Mouse (Mus musculus): ENCODE measurements around the gene Pla2g1b. TPM values are rescaled to one million over a fixed set of nuclear protein-coding genes. Genes with fewer than 3 reads are reported as not detected.

Gene Pla2g1b
- total RNA-seq, 2 experiments from 2014 or later: not detected

DNA sequence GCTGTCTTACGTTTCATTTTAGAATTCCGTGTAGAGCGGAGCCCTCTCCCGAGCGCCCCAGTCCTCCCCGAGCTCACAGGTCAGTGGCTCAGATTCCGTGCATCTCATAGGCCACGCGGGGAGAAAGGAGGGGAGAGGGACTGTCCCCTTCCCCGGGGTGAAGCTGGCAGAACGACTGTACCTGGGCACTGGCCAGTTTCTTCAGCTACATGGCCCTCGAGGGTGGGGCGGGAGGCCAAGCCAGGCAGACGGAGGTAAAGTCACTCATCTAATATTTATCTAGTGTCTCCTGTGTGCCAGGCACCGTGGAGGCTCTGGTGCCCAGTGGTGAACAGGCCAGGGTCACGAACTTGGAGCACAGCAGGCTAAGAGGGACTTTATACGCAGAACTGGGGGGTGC is 19.0 kb upstream of the Pla2g1b start:
- DNase-seq: no peak

DNA sequence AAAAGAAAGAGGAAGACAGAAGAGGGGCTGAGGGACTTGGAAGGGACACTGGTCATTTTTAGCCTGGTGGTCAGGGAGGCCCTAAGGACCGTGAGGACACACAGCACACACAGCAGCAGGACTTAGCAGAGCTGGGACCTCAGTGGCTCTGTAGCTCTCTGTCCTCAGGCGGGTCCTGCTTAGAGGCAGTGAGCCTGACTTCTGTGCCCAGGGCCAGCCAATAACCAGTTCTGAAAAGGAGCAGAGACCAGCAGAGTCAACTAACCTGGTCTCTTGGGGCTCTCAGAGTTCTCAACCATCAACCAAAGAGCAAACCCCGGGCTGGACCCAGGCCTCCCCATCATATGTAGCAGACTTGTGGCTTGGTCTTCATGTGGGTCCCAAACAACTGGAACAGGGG is 16.8 kb upstream of the Pla2g1b start:
- no peak for DNase-seq

DNA sequence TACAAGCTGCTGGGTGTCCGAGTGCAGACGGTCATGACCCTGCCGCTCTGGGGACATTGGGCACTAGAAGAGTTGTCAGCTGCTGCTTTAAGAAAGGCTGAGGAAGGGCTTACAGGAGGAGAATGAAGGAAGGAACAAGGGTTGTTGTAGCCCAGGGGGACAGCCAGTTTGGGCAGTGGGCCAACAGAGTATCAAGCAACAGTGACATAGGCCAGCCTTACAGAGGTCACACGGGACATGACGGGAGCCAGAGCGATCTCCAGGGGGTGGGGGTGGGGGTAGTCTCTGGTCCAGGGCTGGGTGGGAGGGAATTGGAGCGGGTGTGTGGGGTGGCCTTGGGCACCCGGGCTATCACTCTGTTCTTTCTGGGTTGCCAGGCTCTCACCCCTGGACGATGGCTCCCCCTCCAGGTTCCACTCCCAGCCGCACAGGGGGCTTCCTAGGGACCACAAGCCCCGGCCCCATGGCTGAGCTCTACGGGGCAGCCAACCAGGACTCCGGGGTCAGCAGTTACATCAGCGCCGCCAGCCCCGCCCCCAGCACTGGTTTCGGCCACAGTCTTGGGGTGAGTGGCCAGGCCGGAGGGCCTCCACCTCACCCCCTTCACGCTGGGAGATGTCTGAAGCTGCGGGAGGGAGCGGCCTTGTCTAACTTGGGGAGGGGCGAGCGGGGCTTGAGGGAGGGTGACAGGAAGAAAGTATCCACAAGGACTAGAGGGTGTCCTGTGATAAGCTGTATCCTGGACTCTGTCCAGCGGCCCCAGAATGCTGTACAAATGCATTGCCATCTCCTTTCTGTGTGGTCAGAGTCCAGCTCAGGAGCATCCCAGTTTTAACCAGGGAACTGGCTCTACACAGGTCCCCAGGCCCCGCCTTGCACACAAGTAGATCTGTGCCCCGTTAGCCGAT is 15.4 kb upstream of the Pla2g1b start:
- no peak for DNase-seq

DNA sequence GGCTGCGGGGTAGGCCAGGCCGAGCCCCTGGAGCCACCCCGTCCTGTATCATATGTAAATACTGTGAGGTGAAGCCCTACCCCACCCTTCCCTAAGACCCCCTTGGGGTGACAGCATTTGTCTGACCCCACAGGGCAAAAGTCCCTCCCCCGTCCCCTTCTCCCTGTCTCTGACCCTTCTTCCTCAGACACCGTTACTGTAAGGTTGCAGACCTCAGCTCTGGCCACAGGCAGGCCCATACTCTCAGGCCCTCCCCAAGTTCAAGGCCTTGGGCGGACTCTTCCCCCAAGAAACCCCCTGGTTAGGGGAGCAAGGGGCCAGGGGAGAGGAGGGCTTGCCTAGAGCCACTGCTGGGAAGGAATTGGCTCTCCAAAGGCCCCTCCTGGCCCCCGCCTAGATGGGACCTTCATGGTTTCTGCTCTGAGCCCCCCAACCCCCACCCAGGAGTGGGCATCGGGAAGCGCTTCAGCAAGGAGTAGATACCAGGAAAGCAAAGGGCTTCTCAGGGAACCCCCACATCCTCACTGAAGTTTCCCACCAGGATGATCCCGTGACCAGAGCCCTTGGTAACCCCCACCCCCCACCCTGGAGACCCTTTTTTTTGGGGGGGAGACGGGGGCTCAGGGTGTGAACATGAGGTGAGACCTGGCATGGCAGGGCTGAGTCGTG is 11.5 kb upstream of the Pla2g1b start:
- DNase-seq: no peak

DNA sequence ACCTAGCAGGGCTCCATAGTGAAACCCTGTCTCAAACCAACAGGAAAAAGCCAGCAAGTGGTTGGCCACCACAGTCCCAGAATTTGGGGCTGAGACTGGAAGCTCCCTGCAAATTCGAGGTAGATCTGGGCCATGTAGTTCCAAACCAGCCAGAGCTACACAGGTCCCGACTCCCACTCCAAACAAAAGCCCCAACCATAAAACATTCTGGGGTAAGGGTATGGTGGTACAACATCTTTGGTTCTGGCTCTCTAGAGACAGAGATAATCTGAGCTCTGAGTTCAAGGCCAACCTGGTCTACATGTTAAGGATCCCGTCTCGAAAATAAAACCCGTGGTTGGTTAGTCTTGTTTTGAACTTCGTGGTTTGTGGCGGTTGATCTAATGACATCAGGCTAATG is 10.2 kb upstream of the Pla2g1b start:
- DNase-seq: no peak

DNA sequence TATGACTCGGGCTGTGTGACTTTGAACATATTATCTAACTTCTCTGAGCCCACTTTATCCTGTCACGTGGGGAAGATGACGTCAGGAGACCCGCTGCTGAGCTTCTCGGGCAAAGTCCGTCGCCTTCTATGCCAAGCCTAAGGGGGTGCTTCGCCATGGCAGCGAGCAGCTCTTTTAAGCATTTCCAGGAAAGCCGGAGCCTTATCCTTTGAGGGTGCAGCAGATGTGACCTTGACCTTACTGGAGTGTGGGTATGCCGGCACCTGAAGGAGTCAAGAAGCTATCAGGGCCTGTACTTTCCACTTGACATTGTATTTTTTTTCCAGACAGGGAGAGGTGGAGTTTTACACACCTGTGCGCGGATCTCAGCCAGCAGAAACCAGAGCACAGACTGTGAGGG is 7.1 kb upstream of the Pla2g1b start:
- no peak for DNase-seq

DNA sequence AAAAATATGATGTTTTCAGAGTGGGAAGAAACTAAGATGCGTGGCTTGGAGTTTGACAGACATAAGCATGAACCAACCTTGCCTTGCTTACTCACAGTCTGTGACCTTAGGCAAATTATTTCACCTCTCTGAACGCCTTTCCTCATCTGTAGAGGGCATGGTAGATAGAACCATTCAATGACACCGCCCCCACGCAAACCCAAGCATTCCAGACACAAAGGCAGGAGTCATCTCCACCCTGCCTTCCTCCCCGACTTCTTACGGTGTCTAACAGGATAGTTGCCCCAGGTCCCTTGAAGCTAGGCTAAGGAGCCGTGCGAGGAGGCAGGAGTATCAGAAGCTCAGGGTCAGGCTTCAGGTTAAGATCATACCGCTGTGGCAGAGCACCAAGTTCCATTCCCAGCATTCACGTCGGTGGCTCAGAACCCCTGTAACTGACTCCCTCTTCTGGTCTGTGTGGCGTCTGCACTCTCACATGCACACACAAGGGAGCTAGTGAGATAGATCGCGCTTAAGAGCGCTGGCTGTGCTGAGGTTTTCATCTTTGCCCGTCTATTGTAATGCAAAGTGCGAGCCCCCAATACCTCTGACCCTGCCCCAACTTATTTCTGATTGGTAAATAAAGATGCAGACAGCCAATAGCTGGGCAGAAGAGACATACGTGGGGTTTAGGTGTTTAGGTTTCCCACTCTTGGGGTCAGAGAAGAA is 1.5 kb upstream of the Pla2g1b start:
- no peak for DNase-seq

DNA sequence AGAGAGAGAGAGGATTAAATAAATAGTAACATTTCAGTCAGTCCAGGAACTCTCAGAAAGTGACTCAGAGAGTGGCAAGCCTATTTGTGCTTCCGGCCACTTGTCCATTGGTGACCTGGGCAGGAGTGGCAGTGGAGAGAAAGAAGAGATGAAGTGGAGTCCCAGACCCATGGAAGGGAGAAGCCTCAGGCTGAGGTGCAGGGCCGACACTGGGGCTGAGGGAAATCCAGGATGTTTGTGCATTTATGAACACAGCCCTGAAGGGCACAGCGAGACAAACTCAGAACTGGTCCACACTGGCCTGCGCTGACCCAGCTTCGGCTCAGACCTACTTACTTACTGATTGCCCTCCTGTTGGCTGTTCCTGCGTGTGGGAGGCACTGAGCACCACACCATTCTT is 3.7 kb downstream of the Pla2g1b start:
- DNase-seq: no peak

DNA sequence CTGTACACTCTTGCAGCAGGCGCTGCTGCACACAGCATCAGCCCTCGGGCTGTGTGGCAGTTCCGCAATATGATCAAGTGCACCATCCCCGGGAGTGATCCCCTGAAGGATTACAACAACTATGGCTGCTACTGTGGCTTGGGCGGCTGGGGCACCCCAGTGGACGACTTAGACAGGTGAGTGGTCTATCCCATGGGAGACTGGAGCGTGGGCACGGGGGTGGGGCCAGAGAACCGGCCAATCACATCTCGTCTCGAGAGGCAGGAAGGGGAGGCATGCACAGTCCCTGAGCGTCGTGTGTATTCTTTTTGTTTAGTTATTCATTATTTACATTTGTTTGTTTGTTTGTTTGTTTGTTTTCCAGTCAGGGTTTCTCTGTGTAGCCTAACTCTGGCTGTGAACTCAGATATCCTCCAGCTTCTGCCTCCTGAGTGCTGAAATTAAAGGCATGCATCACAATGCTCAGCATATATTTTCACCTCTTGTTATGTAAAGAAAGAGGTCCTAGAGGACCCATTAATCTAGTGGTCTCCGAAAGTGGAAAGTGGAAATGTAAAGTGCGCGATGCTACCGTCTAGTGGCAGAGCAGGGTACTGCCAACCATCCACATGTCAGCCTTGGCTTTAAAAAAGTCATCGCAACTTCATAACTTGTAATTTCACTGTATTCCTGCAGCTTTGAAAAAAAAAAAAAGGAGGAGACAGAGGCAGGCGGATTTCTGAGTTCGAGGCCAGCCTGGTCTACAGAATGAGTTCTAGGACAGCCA is 4.9 kb downstream of the Pla2g1b start:
- peak; percentile 29 to 56 for DNase-seq

DNA sequence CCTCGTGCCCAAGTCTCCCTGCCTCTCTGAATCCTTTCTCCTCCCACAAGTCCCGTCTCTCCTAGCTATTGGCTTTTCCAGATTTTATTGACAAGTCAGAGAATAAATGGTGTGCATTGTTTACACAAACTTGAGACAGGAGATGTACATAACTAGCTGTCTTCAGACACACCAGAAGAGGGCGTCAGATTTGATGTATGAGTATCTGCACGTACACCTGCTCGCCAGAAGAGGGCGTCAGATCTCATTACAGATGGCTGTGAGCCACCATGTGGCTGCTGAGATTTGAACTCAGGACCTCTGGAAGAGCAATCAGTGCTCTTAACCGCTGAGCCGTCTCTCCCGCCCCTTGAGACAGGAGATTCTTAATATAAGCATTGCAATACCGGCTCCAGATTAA is 7.1 kb downstream of the Pla2g1b start:
- no peak for DNase-seq

DNA sequence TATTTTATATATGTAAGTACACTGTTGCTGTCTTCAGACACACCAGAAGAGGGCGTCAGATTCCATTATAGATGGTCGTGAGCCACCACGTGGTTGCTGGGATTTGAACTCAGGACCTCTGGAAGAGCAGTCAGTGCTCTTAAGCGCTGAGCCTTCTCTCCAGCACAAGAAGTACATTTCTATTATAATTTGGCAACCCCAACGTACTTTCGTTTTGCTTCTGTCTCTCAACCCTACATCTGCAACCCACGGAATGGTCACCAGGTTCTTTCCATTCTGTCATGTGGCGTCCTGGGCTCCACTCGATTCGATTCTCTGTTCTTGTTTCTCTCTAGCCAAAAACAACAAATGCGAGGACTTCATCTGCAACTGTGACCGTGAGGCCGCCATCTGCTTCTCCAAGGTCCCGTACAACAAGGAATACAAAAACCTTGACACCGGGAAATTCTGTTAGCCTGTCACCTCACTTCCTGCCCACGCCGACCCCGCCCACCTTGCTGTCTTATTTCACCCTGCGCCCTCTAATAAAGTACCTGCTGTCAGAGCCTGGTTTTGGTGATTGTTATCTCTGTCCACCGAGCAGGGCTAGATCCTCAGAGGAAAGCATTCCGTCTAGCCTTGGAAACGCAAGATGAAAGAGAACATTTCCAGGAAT is 8.2 kb downstream of the Pla2g1b start:
- no peak for DNase-seq

DNA sequence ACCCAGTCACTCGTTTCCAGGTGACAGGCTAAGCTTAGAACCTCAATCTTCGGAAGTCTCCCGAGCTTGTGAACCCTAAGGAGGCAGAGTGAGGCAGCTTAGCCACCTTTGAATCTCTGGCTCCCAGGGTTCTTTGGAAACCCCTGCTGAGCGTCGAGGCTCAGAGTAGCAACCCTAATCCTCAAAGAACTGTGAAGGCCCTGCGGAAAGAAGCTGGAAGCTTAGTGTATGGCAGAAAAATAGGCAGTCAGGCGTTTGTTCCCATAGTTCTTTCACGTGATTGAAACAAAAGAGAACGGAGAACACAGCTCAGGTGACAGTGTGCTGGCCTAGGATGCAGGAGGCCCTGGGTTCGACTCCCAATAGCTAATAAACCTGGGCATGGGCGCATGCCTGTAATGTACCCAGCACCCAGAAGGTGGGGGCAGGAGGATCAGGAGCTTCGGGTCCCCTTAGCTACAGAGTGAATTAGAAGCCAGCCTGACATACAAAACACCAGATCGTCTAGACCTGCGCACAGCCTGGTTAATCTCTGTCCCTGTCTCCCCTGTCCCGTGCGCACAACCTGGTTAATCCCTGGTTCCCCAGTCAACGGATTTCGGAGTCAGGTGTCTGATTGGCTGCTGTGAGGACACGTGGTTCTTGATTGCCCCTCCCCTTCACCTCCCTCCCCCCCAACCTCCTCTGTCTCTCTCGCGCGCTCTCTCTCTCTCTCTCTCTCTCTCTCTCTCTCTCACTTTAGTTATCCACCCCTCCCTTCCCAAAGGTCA is 9.5 kb downstream of the Pla2g1b start:
- DNase-seq: peak in 1 of 2 experiments; percentile 46

DNA sequence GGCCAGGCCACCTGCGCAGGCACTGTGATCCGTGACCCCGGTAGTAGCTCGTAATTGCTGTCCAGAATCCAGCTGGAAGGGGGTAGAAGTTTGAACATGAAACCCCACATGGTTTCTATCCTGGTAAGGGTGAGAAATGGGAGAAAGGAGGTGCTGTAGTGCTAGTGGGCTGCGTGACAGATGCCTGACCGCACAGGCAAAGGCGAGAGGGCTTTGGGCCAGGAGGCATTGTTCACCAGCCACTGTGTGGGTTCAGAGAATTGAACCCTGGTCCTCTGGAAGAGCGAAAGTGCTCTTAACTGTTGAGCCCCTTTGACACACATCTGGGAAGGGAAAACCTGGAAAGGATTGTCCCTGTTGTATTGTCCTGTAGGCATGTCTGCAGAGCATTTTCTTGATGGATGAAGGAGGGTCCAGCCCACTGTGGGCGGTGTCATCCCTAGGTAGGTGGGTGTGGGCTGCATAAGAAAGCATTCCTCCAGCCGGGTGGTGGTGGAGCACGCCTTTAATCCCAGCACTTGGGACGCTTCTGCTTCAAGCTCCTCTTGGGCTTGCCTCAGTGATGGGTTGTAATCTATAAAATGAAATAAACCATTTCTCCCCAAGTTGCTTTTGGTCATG is 10.2 kb downstream of the Pla2g1b start:
- DNase-seq: no peak

DNA sequence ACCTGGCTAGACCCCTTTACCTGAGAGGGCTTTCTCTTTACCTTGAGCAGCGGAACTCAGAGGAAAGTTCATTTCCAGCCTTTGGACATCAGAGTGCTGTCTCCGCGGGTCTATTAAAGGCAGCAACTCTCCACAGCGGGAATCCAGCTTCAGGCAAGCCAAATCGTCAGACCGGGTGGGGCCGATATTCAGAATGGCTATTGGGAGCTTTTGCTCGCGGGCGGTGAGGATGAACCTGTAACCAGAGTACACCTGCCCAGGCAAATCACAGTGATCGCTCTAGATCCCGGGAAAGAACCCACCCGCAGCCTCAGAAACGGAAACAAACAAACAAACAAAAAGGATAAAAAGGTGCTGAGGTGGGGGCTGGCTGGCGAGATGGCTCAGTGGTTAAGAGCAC is 13.5 kb downstream of the Pla2g1b start:
- no peak for DNase-seq

DNA sequence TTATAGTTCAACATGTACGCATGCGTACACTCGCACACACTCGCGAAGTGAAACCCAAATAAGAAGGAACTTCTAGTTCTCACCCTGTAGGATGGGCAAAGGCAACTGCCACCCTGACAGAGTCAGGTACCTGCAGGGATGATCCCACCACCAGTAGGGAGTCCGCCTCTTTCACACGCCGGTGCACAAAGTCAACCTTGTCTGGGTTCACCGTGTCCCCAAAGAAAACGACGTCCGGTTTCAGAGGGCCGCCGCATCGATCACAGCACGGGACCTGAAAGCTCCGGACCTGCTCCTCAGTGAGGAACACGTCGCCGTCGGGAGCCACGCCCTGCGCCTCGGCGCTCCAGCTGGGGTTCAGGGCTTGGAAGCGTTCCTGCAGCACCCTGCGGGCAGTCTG is 14.0 kb downstream of the Pla2g1b start:
- no peak for DNase-seq

DNA sequence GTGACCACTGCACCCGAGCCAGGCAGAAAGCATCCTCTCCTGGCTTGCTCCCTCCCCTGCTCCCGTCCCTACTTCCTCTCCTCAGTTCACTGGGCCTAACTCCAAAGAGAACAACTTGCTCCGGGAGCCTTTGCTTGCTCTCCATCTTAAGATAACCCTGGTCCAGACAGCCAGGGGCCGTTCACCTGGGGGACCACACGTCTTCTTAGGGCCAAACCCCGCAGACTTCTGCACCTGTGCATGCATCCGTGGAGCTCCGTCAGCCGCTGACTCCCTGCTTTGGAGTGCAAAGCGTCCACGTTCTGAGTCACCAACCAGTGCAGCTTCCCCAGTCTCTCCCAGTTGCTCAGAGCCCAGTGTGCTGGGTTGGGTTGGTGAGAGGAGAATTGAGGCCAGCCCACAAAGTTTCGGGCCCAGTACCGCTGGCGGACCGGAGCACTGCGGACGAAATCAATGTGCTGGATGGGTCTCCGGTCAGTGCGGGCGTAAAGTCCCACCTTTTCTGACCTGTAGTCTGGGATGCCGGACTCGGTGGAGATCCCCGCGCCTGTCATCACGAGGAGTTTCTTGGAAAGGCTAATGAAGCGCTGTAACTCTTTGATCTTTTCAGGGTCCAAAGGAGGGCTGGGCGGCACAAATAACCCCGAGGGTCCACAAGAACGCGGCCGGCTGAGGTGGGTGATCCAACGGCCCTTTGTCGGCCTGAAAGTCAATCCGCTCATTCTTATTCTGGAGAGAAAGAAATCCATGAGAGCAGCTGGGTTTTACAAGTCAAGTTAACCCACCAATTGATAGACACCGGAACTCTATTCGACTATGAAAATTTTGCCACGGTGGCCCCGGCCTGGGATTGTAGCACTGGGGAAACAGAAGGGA is 16.6 kb downstream of the Pla2g1b start:
- DNase-seq: no peak

DNA sequence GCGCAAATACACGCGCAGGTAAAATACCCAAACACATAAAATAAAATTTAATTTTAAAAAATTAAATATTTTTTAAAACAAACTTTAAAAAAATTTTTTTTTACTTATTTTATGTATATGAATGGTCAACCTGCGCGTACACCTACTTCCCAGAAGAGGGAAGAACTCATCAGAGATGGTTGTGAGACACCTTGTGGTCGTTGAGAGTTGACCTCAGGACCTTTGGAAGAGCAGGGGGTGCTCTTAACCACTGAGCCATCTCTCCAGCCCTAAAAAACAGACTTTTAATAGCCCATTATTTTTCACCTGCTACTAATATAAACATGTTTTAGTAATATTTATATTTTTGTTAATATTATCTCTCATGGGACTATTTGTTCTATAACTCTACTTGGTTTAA is 17.3 kb downstream of the Pla2g1b start:
- DNase-seq: no peak

DNA sequence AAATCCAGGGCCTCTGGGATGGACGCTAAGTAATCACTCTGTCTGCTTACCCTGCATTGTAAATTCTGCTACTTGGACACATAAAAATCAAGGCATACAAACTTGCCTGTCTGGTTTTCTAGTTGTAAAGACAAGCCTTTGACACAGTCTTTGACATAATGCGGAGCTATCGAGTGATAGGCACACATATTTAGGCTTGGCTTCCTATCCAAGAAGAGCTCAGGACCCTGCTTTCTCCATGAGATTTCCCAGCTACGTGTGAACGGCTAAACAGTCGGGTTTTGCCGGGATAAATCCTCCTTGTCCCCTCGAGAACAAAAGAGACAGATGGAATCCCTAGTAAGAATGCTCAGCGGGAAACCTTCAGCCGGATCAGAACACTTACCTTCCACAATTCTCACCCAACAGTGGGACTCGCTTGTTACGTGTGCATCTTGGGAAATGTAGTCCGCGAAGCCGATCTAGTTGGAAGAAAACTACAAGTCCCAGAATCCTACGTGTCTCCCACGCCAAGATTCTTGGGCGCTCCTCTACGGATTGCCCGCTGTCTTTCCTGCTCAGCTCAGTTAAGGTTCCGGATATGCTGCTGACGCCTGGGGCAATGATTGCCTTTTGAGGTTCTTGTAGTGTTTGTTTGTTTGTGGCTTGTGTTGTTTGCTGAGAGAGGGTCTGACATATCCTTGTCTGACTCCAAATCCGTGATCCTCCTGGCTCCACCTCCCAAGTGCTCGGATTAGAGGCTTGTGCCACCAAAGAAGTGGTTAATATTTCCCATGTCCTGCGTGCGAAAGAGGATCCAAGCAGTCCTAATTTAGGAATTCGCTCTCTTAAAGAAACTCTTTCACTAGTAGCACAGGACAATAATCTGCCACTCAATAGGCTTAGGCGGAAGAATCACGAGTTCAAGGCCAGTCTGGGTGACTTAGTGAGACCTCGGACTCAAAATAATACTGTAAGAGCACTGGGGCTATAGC is 18.2 kb downstream of the Pla2g1b start, which contains the start of gene Sirt4:
Gene Sirt4 (minus strand): TSS at position 779 of the 974 bp plus-strand sequence.
- peak; percentile 82 to 83 for DNase-seq

All from layer of hippocampus, postnatal 36 days (tissue).